Mouse (Mus musculus): ENCODE data around the gene Atf6.

Gene Atf6

DNA sequence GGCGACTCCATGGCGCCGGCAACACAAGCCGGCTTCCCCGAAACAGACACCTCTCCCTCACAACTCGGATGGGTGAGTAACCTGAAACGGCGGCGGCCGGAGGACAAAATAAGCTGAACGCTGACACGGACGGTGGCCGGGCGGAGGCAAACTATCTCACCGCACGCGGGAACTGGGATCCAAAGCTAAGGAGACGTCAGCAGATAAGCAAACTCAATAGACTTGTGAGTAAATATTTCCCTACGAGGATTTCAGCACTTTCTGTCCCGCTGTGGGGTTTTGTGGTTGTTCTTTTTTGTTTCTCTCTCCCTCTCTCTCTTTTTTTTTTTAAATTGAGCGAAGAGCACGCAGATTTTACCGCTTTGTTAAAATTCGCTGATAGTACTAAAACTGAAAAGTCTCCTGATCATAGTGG lies at the start of gene Atf6:
Gene Atf6, minus strand, starts transcription at position 81 of the 415 bp plus-strand sequence.
- DNase-seq, result peak; percentile 96

DNA sequence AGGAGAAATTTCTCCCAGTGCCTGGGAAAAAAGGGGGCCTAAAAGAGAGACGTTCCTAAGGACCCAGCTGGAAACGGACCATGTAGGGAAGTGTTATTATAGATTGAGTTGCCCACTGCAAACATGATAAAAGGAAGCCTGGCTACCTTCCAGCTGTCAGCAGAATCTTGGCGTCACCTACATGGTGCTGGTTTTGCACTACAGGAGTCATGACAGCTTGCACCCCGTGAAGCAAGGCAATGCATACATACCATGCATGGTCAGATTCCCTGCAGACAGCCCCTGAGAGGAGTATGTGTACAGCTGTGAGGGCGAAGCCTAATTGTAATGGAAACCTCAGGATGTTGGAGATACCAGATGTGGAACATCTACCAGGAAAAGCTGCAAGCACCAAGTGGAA lies 48.1 kb upstream of the Atf6 start:
- DNase-seq, result no peak

DNA sequence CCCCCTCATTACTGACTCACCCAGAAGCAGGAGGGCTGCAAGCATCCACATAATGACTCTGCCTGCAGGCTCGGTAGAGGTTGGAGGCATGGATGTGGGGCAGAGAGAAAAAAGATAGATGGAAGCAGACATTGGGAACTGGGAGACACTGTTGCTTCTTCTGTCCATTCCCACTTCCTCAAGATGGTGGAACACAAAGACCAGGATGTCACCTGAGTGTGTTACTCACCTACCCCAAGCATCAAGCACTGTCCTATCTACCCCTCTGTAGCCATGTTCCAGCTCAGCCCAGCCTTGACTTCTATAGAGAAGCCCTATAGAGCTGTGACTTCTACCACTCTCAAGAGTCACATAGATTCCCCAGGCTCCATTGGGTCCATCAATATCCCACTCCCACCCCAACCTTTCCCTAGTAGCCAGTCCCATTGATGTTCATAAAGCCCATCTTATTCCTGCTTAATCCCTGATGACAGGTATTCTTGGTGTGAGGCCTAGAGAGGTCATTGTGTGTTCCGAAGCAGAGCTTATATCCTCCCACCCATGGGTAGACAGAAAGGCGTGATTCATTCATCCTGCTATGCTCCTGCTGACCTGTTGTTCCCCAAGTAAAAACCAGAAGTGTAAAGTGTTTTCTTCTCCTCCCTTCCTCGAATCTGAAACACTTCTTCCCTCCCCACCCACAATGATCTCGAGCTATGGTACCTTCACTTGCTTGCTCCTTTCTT lies 45.5 kb upstream of the Atf6 start, which contains the start of gene Fcrlb:
Gene Fcrlb, minus strand, starts transcription at position 51 of the 725 bp plus-strand sequence.
- no peak for DNase-seq

DNA sequence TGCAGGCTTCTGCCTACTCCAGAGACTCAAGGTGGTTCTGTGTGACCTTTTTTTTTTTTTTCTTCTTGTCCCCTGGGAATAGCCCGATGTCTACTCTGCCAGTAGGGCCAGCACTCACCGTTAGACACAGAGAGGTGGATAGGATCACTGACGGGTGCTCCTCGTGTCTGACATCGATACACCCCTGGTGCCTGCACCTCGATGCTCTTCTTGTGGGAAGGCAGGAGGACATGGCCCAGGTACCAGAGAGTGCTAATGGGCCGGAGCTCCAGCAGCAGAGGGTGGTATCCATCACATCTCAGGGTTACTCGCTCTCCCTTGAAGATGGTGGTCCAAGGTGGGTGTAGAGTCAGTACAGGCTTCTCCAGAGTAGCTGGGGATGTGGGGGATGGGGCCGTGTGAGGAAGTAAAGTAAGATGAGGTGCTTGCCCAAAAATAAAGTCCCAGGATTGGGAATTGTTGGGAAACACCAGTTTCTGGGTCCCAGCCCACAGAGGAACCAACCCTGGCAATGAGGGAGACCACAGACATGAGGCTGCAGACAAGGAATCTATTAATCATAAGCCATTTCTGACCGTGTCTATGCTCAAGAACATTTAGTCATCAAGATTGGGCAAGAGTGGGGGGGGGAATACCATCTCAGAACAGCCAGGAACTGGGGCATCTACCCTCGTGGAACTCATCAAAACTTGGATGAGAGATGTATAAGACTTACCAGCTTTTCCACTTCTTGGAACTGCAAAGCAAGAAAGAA lies 44.5 kb upstream of the Atf6 start:
- no peak for DNase-seq

DNA sequence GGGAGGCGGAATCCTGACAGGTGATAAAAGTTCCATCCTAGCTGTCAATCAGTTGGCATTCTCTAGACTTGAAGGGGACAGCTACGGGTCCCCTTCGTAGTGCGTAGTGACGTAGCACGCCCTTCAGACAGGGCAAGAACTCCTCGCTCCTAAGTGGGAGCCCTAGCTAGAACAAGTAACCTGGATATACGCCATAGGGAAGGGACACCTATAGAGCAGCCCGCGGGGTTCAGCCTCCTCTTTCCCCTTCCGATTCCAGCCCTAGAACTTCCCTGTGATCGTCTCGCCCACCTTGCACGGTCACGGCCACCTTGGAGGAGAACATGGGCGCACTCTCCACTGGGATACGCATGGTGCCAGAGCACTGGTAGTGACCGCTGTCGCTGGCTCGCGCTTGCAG lies 40.8 kb upstream of the Atf6 start:
- DNase-seq, result peak; percentile 57

DNA sequence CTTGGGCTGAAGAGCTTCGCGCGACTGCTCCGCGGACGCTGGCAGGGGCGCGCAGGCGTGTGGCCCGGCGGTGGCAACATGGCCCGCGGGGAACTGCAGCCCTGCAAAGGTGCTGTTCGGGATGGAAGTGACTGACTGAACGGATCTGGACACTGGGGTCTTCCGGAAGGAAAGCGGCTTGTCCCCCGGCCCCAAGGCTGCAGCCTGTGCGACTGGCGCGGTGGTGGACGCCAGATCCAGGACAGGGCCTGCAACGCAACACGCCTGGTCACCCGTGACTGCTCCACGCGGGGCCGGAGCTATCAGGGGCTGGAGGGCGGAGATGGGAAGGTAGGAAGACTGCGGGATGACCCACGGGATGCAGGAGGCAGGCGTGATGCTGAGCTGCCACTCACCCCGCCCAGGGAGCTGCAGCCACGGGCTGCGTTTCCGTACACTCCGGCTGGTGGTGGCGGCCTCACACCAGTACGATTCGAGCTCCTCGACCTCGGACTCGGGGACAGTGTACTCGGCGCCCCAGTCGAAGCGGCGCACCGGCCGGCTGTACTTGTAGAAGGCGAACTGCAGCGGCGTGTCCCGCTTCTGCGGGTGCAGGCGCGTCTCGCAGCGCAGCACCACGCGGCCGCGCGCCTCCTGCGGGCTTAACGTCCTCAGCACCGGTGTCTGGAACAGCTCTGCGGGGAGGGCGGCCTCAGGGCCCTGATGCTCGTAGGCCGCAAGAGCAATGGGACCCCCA lies 40.1 kb upstream of the Atf6 start:
- peak; percentile 60 for DNase-seq

DNA sequence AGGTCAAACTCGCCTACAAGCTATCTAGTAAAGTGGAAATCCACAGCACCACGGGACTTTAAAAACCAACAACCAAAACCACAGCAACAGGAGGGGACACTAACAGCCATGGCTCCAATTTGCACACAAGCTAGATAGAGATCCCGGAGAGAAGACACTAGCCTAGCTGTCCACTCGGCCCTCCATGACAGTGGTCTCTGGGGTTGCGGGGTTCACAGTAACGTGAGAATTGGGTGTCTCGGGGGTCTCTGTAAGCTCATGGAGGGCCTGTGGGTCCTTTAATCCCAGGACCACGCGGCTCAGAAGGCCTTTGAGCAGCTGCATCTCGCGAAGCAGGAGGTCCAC lies 39.5 kb upstream of the Atf6 start:
- DNase-seq, result peak; percentile 38

DNA sequence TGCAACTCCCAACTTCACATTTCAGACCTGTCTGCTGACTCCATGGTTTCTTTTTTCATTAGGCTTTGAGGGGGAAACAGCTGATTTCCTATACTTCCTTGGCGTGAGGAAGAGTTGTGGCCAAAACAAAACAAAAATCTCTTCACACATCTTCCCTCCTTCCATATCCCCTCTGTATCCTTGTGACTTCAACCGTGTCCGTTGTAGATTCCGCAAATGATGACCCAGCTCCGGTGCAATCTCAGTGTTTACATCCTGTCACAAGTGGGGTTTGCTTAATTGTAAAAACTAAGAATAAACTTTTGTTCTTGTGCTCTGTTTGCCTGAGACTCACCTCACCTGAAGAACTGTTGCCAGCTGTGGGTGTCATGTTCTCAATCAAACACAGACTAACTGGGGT lies 35.9 kb upstream of the Atf6 start:
- DNase-seq, result no peak

DNA sequence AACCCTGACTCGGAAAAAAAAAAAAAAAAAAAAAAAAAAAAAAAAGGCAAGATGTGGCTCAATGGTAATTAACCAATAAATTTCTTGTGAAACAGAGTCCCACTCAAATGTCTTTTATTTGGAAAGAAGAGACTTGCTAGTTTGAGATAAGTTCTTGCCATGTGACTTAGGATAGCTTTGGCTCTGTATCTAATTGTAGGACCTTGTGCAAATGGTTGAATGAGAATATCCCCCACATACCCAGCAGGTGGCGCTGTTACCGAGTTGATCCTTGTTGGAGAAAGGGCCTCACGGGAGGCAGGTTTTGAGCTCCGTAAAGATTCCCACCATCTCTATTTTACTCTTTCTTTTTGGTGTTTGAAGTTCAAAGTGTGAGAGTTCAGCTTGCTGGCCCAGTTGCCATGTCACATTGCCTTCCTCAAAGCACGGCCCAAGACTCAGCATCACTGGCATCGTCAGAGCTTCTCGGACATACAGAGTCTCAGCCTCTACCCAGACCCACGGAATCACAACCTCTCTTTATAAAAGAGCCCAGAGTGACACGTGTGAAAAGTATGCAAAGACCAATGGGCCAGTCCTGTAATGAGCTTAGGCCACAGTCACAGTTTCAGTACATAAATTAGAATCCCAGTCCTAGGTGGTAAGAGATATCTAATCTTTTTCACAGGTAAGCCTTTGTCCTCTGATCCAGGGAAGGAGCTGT lies 34.1 kb upstream of the Atf6 start:
- DNase-seq, result peak; percentile 86

DNA sequence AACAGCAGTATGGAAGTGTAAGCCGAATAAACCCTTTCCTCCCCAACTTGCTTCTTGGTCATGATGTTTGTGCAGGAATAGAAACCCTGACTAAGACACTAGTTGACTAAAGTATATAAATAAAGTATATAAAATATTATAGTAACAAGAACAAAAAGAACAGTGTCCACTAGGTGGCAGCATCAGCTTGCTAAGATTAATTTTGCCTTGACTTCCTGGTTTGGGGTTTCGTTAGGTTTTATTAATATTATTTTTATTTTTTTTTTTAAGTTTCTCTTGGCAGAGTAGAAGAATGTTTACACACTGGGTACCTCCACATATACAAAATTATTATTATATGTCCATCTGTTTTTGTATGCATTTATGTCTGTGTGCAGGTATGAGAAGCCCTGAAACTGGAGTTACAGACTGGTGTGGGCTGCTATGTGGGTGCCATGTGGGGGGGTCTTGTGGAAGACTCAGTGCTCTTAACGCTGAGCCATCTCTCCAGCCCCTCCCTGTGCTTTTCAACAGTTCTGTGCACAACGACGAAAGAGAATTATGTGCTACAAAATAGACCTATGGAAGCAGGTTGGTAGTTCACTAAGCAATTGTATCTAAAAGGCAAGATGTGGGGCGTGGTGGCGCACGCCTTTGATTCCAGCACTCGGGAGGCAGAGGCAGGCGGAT lies 33.4 kb upstream of the Atf6 start:
- peak; percentile 75 for DNase-seq

DNA sequence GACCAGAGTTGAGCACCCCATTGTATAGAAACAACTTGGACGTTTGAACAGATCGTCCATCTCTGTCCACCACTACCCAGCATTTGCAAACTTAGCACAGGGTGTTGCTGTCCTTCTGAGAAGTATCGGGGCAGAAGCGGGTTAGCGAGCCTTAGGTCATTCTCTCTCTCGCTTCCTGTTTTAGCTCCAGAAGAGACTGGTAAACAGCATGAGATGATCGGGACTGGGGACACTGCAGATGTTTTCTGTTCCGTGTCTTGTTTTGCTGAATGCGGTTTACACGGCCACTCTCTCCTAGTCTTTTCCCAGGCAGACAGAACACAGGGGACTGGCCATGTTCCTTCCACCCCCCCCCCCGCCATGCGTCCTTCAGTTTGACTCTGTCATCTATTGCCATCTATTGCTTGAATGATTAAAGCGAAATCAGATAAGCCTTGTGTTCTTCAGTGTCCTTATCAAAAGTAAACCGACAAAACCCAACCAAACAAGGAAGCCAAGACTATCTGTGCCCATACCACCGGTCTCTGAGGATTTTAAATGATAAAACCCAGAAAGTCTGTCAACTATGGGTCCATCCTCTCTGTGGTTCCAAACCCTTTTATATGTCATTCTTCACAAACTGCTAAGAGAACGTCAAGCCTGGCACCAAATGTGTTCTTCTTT lies 31.0 kb upstream of the Atf6 start:
- no peak for DNase-seq

DNA sequence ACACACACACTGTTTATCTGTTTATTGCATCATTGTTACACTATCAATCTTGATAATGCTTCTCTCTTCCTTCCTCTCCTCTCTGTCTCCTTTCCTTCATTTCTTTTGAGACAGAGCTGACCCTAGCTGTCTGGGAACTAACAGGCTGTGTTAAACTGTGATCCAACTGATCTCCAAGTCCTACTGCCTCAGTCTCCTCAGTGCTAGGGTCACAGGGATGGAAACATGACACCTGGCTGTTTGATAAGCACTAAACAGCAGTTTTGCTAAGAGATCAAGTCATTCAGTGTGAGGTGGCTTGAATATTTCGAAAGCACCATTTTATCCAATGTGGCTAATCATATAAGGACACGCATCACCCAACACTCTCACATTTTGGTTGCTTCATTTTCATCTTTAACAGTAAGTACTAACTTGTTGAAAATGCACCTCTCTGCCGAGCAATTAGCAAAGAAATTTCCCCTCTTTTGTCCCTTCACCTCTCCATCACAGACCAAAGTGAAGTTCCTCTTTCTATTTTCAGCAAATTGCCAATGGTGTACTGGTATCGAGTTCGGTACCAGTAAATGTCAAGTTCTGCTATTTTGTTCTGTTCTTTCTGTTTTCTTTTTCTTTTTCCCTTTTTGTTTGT lies 29.2 kb upstream of the Atf6 start:
- DNase-seq, result no peak

DNA sequence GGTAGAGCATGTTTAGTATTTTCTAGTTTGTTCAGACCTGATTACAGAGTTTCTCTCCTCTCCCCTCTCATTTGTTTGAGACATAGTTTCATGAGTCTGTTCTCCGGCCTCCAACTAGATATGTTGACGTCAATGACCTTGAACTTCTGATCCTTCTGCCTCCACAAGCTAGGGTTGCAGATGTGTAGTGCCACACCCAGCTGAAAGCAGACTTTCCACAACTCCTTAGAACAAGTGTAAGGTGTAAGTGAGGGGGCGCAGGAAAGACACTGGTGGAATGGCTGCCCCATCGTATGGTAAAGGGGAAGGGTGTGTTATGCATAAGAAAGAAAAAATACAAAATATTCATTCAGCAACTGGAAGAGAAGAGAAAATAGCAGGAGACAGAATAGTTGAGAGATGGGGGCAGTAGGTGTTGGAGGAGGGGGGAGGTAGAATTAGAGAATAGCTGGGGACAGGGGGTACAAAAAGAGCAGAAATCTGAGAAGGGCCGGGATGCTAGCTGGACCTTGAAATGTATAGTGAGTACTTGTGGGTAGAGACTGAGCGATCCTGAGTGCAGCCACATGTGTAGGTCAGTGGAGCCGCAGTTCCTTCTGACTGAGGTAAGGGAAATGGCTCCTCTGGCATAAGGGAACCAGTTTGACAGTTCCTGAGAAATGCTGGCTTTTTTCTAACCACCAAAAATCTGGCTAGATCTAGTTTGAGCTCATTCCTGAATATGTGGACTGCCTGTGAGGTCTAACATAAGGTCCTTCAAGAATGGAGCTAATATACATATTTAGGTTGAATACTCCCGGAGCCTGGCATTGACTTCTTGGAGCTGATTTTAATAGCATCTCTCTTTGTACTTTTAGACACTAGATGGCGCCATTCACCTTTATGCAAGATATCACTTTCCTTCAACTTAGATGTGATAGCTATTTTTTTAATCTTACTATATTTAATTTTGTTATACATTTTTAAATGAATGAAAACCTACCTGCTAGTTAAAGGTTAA lies 27.3 kb upstream of the Atf6 start:
- DNase-seq, result peak; percentile 67

DNA sequence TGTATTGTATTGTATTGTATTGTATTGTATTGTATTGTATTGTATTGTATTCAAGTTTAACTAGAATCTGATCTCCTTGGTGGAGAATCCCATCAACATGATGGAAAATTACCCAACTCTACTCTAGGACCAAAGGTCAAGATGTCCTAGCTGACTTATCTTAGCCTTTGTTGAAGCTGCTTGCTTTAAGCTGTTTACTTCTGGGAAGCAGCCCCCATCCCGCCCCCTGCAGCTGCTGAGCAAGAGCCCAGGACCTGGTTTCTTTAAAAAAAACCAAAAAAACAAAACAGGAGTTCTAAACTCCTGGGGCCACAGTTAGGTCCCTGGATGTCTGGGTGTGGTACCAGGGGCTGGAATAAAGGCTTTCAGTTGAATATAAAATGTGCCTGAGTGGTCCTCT lies 24.7 kb upstream of the Atf6 start:
- DNase-seq, result no peak

DNA sequence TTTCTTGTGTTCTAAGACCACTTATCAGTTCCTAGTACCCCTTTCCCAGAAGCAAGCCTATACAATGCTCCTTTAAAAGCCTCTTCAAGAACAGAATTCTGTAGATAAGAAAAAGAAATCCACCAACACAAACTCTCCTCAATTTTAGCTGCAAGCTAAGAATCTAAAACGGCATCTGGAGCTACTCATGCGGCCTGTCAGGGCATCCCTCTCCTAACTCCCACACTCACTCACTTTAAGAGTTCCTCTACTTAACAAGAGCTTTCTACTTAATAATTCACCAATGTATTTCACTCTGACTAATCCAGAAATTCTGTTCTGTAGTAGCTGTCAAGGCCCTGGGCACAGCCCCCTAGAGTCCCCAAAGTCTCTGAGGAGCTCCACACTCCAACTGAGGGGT lies 24.1 kb upstream of the Atf6 start:
- DNase-seq, result no peak

DNA sequence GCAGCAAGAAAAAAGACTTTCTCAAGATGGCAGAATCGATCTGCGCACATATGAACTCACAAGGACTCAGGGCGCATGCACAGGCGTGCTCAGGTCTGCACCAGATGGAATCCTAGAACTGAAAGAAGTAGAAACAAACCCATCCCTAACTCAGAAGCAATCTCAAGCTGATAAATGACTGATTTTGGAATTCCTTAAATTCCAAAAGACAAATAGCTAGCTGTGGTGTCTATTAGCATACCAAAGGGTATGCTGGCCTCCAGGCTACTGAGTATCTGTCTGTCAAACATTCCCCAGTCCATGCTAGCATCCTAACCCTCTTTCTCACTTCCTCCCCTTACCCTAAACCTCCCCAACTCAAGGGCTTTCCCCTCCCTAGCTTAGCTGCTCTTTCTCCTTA lies 21.7 kb upstream of the Atf6 start:
- DNase-seq, result no peak

DNA sequence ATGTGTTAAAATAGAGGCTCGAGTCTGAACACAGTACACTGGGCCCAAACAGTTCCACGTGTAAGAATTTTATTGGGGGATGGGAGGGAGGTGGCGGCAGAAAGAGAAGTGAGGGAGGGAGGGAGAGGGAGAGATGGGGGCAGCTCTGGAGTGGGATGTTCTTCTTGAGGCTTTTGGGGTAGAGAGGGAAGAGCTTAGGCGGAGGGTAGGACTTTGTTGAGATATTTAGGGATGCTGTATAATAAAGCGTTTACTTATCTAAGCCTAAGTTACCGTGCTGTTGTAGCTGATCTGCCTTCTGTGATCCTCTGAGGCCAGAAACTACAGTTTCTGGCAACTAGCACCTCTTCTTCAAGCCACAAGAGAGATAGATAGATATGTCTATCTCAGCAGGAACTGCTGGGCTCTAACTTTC lies 18.5 kb upstream of the Atf6 start:
- DNase-seq, result no peak

DNA sequence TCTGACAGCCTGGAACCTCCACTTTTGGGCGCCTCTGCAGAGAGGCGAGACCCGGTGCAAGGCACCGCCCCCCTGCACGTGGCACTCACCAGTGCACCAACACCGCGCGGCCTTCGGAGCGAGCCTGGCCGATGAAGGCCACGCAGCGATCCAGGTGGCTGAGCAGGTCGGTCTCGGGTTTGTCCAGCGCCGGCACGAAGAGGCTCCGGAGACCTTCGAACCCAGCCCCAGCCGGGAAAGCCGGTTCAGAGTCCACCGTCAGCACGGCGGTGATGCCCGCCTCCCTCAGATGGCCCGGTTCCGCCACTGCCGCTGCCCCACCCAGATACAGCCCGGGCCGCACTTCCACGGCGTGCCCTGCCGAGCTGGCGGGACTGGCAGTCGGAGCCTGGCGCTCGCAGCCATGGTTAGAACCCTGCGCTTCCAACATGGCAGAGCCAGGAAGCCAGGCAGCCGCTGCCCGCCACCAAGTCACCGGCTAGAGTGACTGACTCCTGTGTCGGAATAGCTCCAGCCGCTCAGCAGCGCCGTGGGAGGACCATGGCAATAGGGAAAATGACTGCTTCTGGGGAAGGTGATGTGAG lies 17.5 kb upstream of the Atf6 start, which contains the start of the genes Gm26620 and Dusp12:
Gene Gm26620, plus strand, starts transcription at position 88 of the 584 bp plus-strand sequence.
Gene Dusp12, minus strand, starts transcription at position 563 of the 584 bp plus-strand sequence.
- DNase-seq, result peak; percentile 89

DNA sequence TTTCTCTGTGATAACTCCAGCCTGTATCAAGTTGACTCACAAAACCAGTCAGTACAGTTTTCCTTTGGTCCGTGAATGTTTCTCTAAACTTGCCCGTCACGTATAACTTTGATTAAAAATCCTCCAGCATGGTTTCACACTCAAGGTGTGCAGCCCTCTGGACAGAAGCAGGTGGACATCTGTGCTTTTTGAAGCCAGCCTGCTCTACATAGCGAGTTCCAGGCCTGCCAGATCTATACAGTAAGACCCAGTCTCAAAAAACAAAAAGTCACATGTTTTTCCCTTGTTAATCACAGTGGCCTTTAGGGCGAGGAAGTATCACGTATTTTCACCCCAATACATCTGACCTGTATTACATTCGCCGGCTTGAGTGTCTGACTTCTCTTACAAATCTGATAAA lies 16.8 kb upstream of the Atf6 start:
- DNase-seq, result no peak
